Mouse (Mus musculus): ENCODE data around the gene Olfr913. TPM values are rescaled to one million over a fixed set of nuclear protein-coding genes. Genes with fewer than 3 reads are reported as not detected.

Gene Olfr913
- not detected in 2 replicates for polyA plus RNA-seq (2016; fragmentation: Nextera tagmentation; extraction: Ambion mirVana)

- H3K27ac ChIP-seq (replicated peaks), result no peak within 1 kb of the TSS
- no peaks in the 10 kb centered on the region for H3K4me1 ChIP-seq
- 71% methylated on average over 2 of the region's 2 CpGs for WGBS
- no peak within 1 kb of the TSS for H3K4me3 ChIP-seq
- no peaks in the 10 kb centered on the region for H3K36me3 ChIP-seq
- H3K27me3 ChIP-seq (ENCODE audit: low read depth, poor library complexity, severe bottlenecking), result no peaks in the 10 kb centered on the region
- H3K9me3 ChIP-seq (replicated peaks), result no peaks in the 10 kb centered on the region
- no peak for DNase-seq (ENCODE audit: low spot score)
Observed at GRCm38 (mm10) chr9:38592459-38592858, at the start of gene Olfr913. Gene Olfr913 (plus strand): TSS chr9:38592759.

- H3K27me3 ChIP-seq (ENCODE audit: low read depth, poor library complexity, severe bottlenecking), result no peaks in the 10 kb centered on the region
- no peak for DNase-seq (ENCODE audit: low spot score)
- H3K4me1 ChIP-seq, result no peaks in the 10 kb centered on the region
- WGBS, result 94% methylated on average over 1 of the region's 1 CpGs
- no peaks in the 10 kb centered on the region for H3K9me3 ChIP-seq (replicated peaks)
- no peak within 1 kb of the TSS for H3K4me3 ChIP-seq
- no peaks in the 10 kb centered on the region for H3K36me3 ChIP-seq
- no peak within 1 kb of the TSS for H3K27ac ChIP-seq (replicated peaks)
Observed at GRCm38 (mm10) chr9:38579878-38580277, 12.7 kb upstream of the Olfr913 start, which contains the start of gene Olfr912. Gene Olfr912 (plus strand): TSS chr9:38580178.

- no peaks in the 10 kb centered on the region for H3K9me3 ChIP-seq (replicated peaks)
- H3K4me1 ChIP-seq, result no peaks in the 10 kb centered on the region
- DNase-seq (ENCODE audit: low spot score), result no peak
- no peak overlapping the region for H3K27ac ChIP-seq (replicated peaks)
- H3K27me3 ChIP-seq (ENCODE audit: low read depth, poor library complexity, severe bottlenecking), result no peaks in the 10 kb centered on the region
- no peaks in the 10 kb centered on the region for H3K36me3 ChIP-seq
- 58% methylated on average over 1 of the region's 1 CpGs for WGBS
- H3K4me3 ChIP-seq, result no peak overlapping the region
Observed at GRCm38 (mm10) chr9:38591056-38591455, 1.5 kb upstream of the Olfr913 start.

GRCm38 (mm10) chr9:38604802-38605201 is 12.2 kb downstream of the Olfr913 start, which contains the start of gene Olfr914:
Gene Olfr914 (plus strand): TSS chr9:38605102.
- Histone ChIP-seq H3K9me3 (replicated peaks) (no peaks in the 10 kb centered on the region), H3K36me3 (no peaks in the 10 kb centered on the region), H3K4me1 (no peaks in the 10 kb centered on the region), H3K4me3 (no peak within 1 kb of the TSS), H3K27ac (replicated peaks) (no peak within 1 kb of the TSS), H3K27me3 (ENCODE audit: low read depth, poor library complexity, severe bottlenecking) (no peaks in the 10 kb centered on the region)
- 72% methylated on average over 2 of the region's 2 CpGs for WGBS
- DNase-seq (ENCODE audit: low spot score), result no peak

- no peak for DNase-seq (ENCODE audit: low spot score)
- H3K27ac ChIP-seq (replicated peaks), result no peak overlapping the region
- H3K4me3 ChIP-seq, result no peak overlapping the region
- H3K9me3 ChIP-seq (replicated peaks), result peaks cover 5% of the 10 kb centered on the region; the same call in 1 of the 2 replicates
- H3K4me1 ChIP-seq, result no peaks in the 10 kb centered on the region
- H3K27me3 ChIP-seq (ENCODE audit: low read depth, poor library complexity, severe bottlenecking), result no peaks in the 10 kb centered on the region
- 84% methylated on average over 4 of the region's 4 CpGs for whole genome bisulfite sequencing
- H3K36me3 ChIP-seq, result no peaks in the 10 kb centered on the region
Observed at GRCm38 (mm10) chr9:38632406-38632805, 39.8 kb downstream of the Olfr913 start.

Other genes with a start within 250 kb of the Olfr913 start
- not detected in 2 replicates for gene Olfr898, start 244.3 kb upstream of the Olfr913 start, polyA plus RNA-seq (2016; fragmentation: Nextera tagmentation; extraction: Ambion mirVana)
- gene Olfr250, start 225.9 kb upstream of the Olfr913 start, polyA plus RNA-seq (2016; fragmentation: Nextera tagmentation; extraction: Ambion mirVana), result not detected in 2 replicates
- not detected in 2 replicates for gene Olfr251, start 215.7 kb upstream of the Olfr913 start, polyA plus RNA-seq (2016; fragmentation: Nextera tagmentation; extraction: Ambion mirVana)
- gene Olfr147, start 191.1 kb upstream of the Olfr913 start, polyA plus RNA-seq (2016; fragmentation: Nextera tagmentation; extraction: Ambion mirVana), result not detected in 2 replicates
- gene Olfr901, start 163.3 kb upstream of the Olfr913 start, polyA plus RNA-seq (2016; fragmentation: Nextera tagmentation; extraction: Ambion mirVana), result not detected in 2 replicates
- gene Olfr902, start 145.1 kb upstream of the Olfr913 start, polyA plus RNA-seq (2016; fragmentation: Nextera tagmentation; extraction: Ambion mirVana), result not detected in 2 replicates
- gene Olfr904, start 129.6 kb upstream of the Olfr913 start, polyA plus RNA-seq (2016; fragmentation: Nextera tagmentation; extraction: Ambion mirVana), result not detected in 2 replicates
- gene Olfr905, start 121.7 kb upstream of the Olfr913 start, polyA plus RNA-seq (2016; fragmentation: Nextera tagmentation; extraction: Ambion mirVana), result not detected in 2 replicates
- gene Olfr906, start 105.7 kb upstream of the Olfr913 start, polyA plus RNA-seq (2016; fragmentation: Nextera tagmentation; extraction: Ambion mirVana), result not detected in 2 replicates
- gene Olfr907, start 97.0 kb upstream of the Olfr913 start, polyA plus RNA-seq (2016; fragmentation: Nextera tagmentation; extraction: Ambion mirVana), result not detected in 2 replicates
- gene Olfr911-ps1, start 71.2 kb upstream of the Olfr913 start, polyA plus RNA-seq (2016; fragmentation: Nextera tagmentation; extraction: Ambion mirVana), result not detected in 2 replicates
- not detected in 2 replicates for gene Olfr910, start 54.9 kb upstream of the Olfr913 start, polyA plus RNA-seq (2016; fragmentation: Nextera tagmentation; extraction: Ambion mirVana)
- not detected in 2 replicates for gene Olfr912, start 12.6 kb upstream of the Olfr913 start, polyA plus RNA-seq (2016; fragmentation: Nextera tagmentation; extraction: Ambion mirVana)
- gene Olfr914, start 12.3 kb downstream of the Olfr913 start, polyA plus RNA-seq (2016; fragmentation: Nextera tagmentation; extraction: Ambion mirVana), result not detected in 2 replicates
- not detected in 2 replicates for gene Olfr916, start 67.1 kb downstream of the Olfr913 start, polyA plus RNA-seq (2016; fragmentation: Nextera tagmentation; extraction: Ambion mirVana)
- gene Olfr917, start 73.1 kb downstream of the Olfr913 start, polyA plus RNA-seq (2016; fragmentation: Nextera tagmentation; extraction: Ambion mirVana), result not detected in 2 replicates
- gene Olfr918, start 81.8 kb downstream of the Olfr913 start, polyA plus RNA-seq (2016; fragmentation: Nextera tagmentation; extraction: Ambion mirVana), result not detected in 2 replicates
- gene Olfr919, start 110.9 kb downstream of the Olfr913 start, polyA plus RNA-seq (2016; fragmentation: Nextera tagmentation; extraction: Ambion mirVana), result not detected in 2 replicates
- gene Vwa5a, start 125.5 kb downstream of the Olfr913 start, polyA plus RNA-seq (2016; fragmentation: Nextera tagmentation; extraction: Ambion mirVana), result 6.0 and 7.2 TPM in 2 replicates
- 0.02 TPM in 1 of 2 replicates, not detected in the other for gene Olfr920, start 159.5 kb downstream of the Olfr913 start, polyA plus RNA-seq (2016; fragmentation: Nextera tagmentation; extraction: Ambion mirVana)
- gene Olfr921, start 180.3 kb downstream of the Olfr913 start, polyA plus RNA-seq (2016; fragmentation: Nextera tagmentation; extraction: Ambion mirVana), result not detected in 2 replicates
- not detected in 2 replicates for gene Olfr922, start 221.9 kb downstream of the Olfr913 start, polyA plus RNA-seq (2016; fragmentation: Nextera tagmentation; extraction: Ambion mirVana)
- not detected in 2 replicates for gene Olfr923, start 233.8 kb downstream of the Olfr913 start, polyA plus RNA-seq (2016; fragmentation: Nextera tagmentation; extraction: Ambion mirVana)